Mouse (Mus musculus) brain, adult 10 weeks (tissue): ENCODE results near the gene She. TPM values are rescaled to one million over a fixed set of nuclear protein-coding genes. Genes with fewer than 3 reads are reported as not detected.

ENCODE experiments used
- polyA plus RNA-seq: library from polyadenylated mRNA; stranded (reverse); fragments of 350-450 nt; fragmentation: Illumina TruSeq; extraction: RNeasy Lipid Tissue Mini Kit (QIAGEN cat#74804); gene quantifications from one replicate; pipeline ENCODE4 v1.2.3, GENCODE M21; 2015; ENCODE audit warnings: low read depth, low replicate concordance

The She gene
- 2.6 TPM for polyA plus RNA-seq

GRCm38 (mm10) chr3:89830815-89831591 lies at the start of gene She:
TSS of gene She (plus strand) at chr3:89831370.

Other genes starting within 250 kb of the She start
- 93.1 TPM for gene Adar, start 116.3 kb upstream of the She start, polyA plus RNA-seq
- gene Chrnb2, start 66.7 kb upstream of the She start, polyA plus RNA-seq = 23.4 TPM
- 96.2 TPM for gene Ube2q1, start 57.8 kb upstream of the She start, polyA plus RNA-seq
- 2.0 TPM for gene Il6ra, start 81.8 kb downstream of the She start, polyA plus RNA-seq
- gene Atp8b2, start 132.1 kb downstream of the She start, polyA plus RNA-seq = 49.7 TPM
- 125 TPM for gene Hax1, start 167.4 kb downstream of the She start, polyA plus RNA-seq
- gene 4933434E20Rik, start 220.3 kb downstream of the She start, polyA plus RNA-seq = 126 TPM
- gene Ubap2l, start 221.3 kb downstream of the She start, polyA plus RNA-seq = 73.2 TPM
- gene Tpm3, start 241.3 kb downstream of the She start, polyA plus RNA-seq = 200 TPM